Mouse (Mus musculus): ENCODE results near the gene Fbxl7. TPM values are rescaled to one million over a fixed set of nuclear protein-coding genes. Genes with fewer than 3 reads are reported as not detected.
"Not testable (repeated sequence)": the region's sequence is repeated elsewhere in the genome, so short reads cannot be mapped to it uniquely, and the experiment has no call there.

The Fbxl7 gene
- total and polyA plus RNA-seq, 3 experiments, result 0.05 TPM; not detected in 2

- H3K9me3 ChIP-seq (replicated peaks), result no peaks in the 10 kb centered on the region
- DNase-seq (ENCODE audit: low spot score) (no peak), ATAC-seq (ENCODE audit: extremely low read depth, insufficient number of reproducible peaks, low FRiP score, poor library complexity, severe bottlenecking) (no peak)
- no peaks in the 10 kb centered on the region for H3K27me3 ChIP-seq (ENCODE audit: insufficient read depth, low read length)
- H3K36me3 ChIP-seq (replicated peaks), result no peaks in the 10 kb centered on the region
- TF ChIP-seq CTCF (IDR thresholded peaks at IDR 0.05; ENCODE audit: low read depth, low read length) (no peak), GATA2 (IDR thresholded peaks at IDR 0.05; ENCODE audit: borderline replicate concordance, low read depth, low read length) (no peak), GATA1 (IDR thresholded peaks at IDR 0.05; ENCODE audit: borderline replicate concordance, low read length) (no peak), POLR2AphosphoS5 (IDR thresholded peaks at IDR 0.05; ENCODE audit: insufficient replicate concordance, low read depth, low read length) (no peak), TAL1 (conservative IDR thresholded peaks at IDR 0.05; ENCODE audit: low read depth, low read length) (no peak)
- H3K4me3 ChIP-seq (ENCODE audit: low read depth, low read length), result no peak overlapping the region
- no peaks in the 10 kb centered on the region for H3K4me1 ChIP-seq (ENCODE audit: insufficient read depth, low read depth, low read length)
Observed at GRCm38 (mm10) chr15:26775720-26776119, 119.7 kb downstream of the Fbxl7 start.

GRCm38 (mm10) chr15:26774895-26775294 lies 120.5 kb downstream of the Fbxl7 start:
- H3K27me3 ChIP-seq (ENCODE audit: insufficient read depth, low read length), result no peaks in the 10 kb centered on the region
- no peak for TF ChIP-seq CTCF (IDR thresholded peaks at IDR 0.05; ENCODE audit: low read depth, low read length)
- no peak for TF ChIP-seq GATA1 (IDR thresholded peaks at IDR 0.05; ENCODE audit: borderline replicate concordance, low read length)
- H3K36me3 ChIP-seq (replicated peaks), result no peaks in the 10 kb centered on the region
- no peaks in the 10 kb centered on the region for H3K4me1 ChIP-seq (ENCODE audit: insufficient read depth, low read depth, low read length)
- no peak overlapping the region for H3K4me3 ChIP-seq (ENCODE audit: low read depth, low read length)
- H3K9me3 ChIP-seq (replicated peaks), result no peaks in the 10 kb centered on the region
- ATAC-seq (ENCODE audit: extremely low read depth, insufficient number of reproducible peaks, low FRiP score, poor library complexity, severe bottlenecking) (no peak), DNase-seq (ENCODE audit: low spot score) (no peak)

GRCm38 (mm10) chr15:26761651-26762050 lies 133.7 kb downstream of the Fbxl7 start:
- no peak overlapping the region for H3K4me3 ChIP-seq (ENCODE audit: low read depth, low read length)
- no peaks in the 10 kb centered on the region for H3K27me3 ChIP-seq (ENCODE audit: insufficient read depth, low read length)
- H3K4me1 ChIP-seq (ENCODE audit: insufficient read depth, low read depth, low read length), result no peaks in the 10 kb centered on the region
- no peak for DNase-seq (ENCODE audit: low spot score)
- H3K36me3 ChIP-seq (replicated peaks), result no peaks in the 10 kb centered on the region
- H3K9me3 ChIP-seq (replicated peaks), result no peaks in the 10 kb centered on the region
- no peak for ATAC-seq (ENCODE audit: extremely low read depth, insufficient number of reproducible peaks, low FRiP score, poor library complexity, severe bottlenecking)
- TF ChIP-seq TAL1 (conservative IDR thresholded peaks at IDR 0.05; ENCODE audit: low read depth, low read length) (no peak), GATA1 (IDR thresholded peaks at IDR 0.05; ENCODE audit: borderline replicate concordance, low read length) (no peak), GATA2 (IDR thresholded peaks at IDR 0.05; ENCODE audit: borderline replicate concordance, low read depth, low read length) (no peak), POLR2AphosphoS5 (IDR thresholded peaks at IDR 0.05; ENCODE audit: insufficient replicate concordance, low read depth, low read length) (no peak), CTCF (IDR thresholded peaks at IDR 0.05; ENCODE audit: low read depth, low read length) (no peak)

- no peak for ATAC-seq (ENCODE audit: extremely low read depth, insufficient number of reproducible peaks, low FRiP score, poor library complexity, severe bottlenecking)
- TF ChIP-seq GATA1 (IDR thresholded peaks at IDR 0.05; ENCODE audit: borderline replicate concordance, low read length) (no peak), TAL1 (conservative IDR thresholded peaks at IDR 0.05; ENCODE audit: low read depth, low read length) (no peak), POLR2AphosphoS5 (IDR thresholded peaks at IDR 0.05; ENCODE audit: insufficient replicate concordance, low read depth, low read length) (no peak), CTCF (IDR thresholded peaks at IDR 0.05; ENCODE audit: low read depth, low read length) (no peak), GATA2 (IDR thresholded peaks at IDR 0.05; ENCODE audit: borderline replicate concordance, low read depth, low read length) (no peak)
- Histone ChIP-seq H3K27me3 (ENCODE audit: insufficient read depth, low read length) (no peaks in the 10 kb centered on the region), H3K36me3 (replicated peaks) (no peaks in the 10 kb centered on the region), H3K9me3 (replicated peaks) (no peaks in the 10 kb centered on the region), H3K4me3 (ENCODE audit: low read depth, low read length) (no peak overlapping the region), H3K4me1 (ENCODE audit: insufficient read depth, low read depth, low read length) (no peaks in the 10 kb centered on the region)
- DNase-seq (ENCODE audit: low spot score), result no peak
Observed at GRCm38 (mm10) chr15:26748484-26748883, 146.9 kb downstream of the Fbxl7 start.

- no peak overlapping the region for H3K4me3 ChIP-seq (ENCODE audit: low read depth, low read length)
- no peaks in the 10 kb centered on the region for H3K27me3 ChIP-seq (ENCODE audit: insufficient read depth, low read length)
- no peaks in the 10 kb centered on the region for H3K4me1 ChIP-seq (ENCODE audit: insufficient read depth, low read depth, low read length)
- H3K36me3 ChIP-seq (replicated peaks), result no peaks in the 10 kb centered on the region
- no peaks in the 10 kb centered on the region for H3K9me3 ChIP-seq (replicated peaks)
- ATAC-seq (ENCODE audit: extremely low read depth, insufficient number of reproducible peaks, low FRiP score, poor library complexity, severe bottlenecking) (no peak), DNase-seq (ENCODE audit: low spot score) (no peak)
- no peak for TF ChIP-seq GATA2 (IDR thresholded peaks at IDR 0.05; ENCODE audit: borderline replicate concordance, low read depth, low read length)
- no peak for TF ChIP-seq POLR2AphosphoS5 (IDR thresholded peaks at IDR 0.05; ENCODE audit: insufficient replicate concordance, low read depth, low read length)
- no peak for TF ChIP-seq GATA1 (IDR thresholded peaks at IDR 0.05; ENCODE audit: borderline replicate concordance, low read length)
- no peak for TF ChIP-seq CTCF (IDR thresholded peaks at IDR 0.05; ENCODE audit: low read depth, low read length)
- TF ChIP-seq TAL1 (conservative IDR thresholded peaks at IDR 0.05; ENCODE audit: low read depth, low read length), result no peak
Observed at GRCm38 (mm10) chr15:26732366-26732765, 163.0 kb downstream of the Fbxl7 start.

GRCm38 (mm10) chr15:26730760-26731159 lies 164.6 kb downstream of the Fbxl7 start:
- H3K4me3 ChIP-seq (ENCODE audit: low read depth, low read length), result no peak overlapping the region
- ATAC-seq (ENCODE audit: extremely low read depth, insufficient number of reproducible peaks, low FRiP score, poor library complexity, severe bottlenecking) (no peak), DNase-seq (ENCODE audit: low spot score) (no peak)
- H3K4me1 ChIP-seq (ENCODE audit: insufficient read depth, low read depth, low read length), result no peaks in the 10 kb centered on the region
- TF ChIP-seq CTCF (IDR thresholded peaks at IDR 0.05; ENCODE audit: low read depth, low read length) (no peak), TAL1 (conservative IDR thresholded peaks at IDR 0.05; ENCODE audit: low read depth, low read length) (no peak), GATA1 (IDR thresholded peaks at IDR 0.05; ENCODE audit: borderline replicate concordance, low read length) (no peak), GATA2 (IDR thresholded peaks at IDR 0.05; ENCODE audit: borderline replicate concordance, low read depth, low read length) (no peak), POLR2AphosphoS5 (IDR thresholded peaks at IDR 0.05; ENCODE audit: insufficient replicate concordance, low read depth, low read length) (no peak)
- no peaks in the 10 kb centered on the region for H3K36me3 ChIP-seq (replicated peaks)
- H3K27me3 ChIP-seq (ENCODE audit: insufficient read depth, low read length), result no peaks in the 10 kb centered on the region
- H3K9me3 ChIP-seq (replicated peaks), result no peaks in the 10 kb centered on the region

- not testable (repeated sequence) for H3K4me3 ChIP-seq (ENCODE audit: low read depth, low read length); H3K27me3 ChIP-seq (ENCODE audit: insufficient read depth, low read length); H3K36me3 ChIP-seq (replicated peaks); H3K9me3 ChIP-seq (replicated peaks); DNase-seq (ENCODE audit: low spot score); H3K4me1 ChIP-seq (ENCODE audit: insufficient read depth, low read depth, low read length); ATAC-seq (ENCODE audit: extremely low read depth, insufficient number of reproducible peaks, low FRiP score, poor library complexity, severe bottlenecking)
Observed at GRCm38 (mm10) chr15:26729341-26729740, 166.0 kb downstream of the Fbxl7 start.

Data from G1E (cell line).